Mouse (Mus musculus): ENCODE measurements around the gene Nfat5.

- TF ChIP-seq CTCF (IDR thresholded peaks at IDR 0.05; ENCODE audit: control insufficient read depth, insufficient read depth, insufficient replicate concordance, low read depth, low read length) (no peak), POLR2A (IDR thresholded peaks at IDR 0.05; ENCODE audit: control insufficient read depth, low read depth, low read length) (no peak)
Observed at GRCm38 (mm10) chr8:107269617-107270139, 23.6 kb upstream of the Nfat5 start.
